Mouse (Mus musculus): Measurements from ENCODE around the gene Ski. TPM values are rescaled to one million over a fixed set of nuclear protein-coding genes. Genes with fewer than 3 reads are reported as not detected.
A peak's percentile ranks its signal among the peaks of the same experiment; 100 is the strongest.

Gene Ski
- polyA plus RNA-seq, 2 experiments: 2.4 to 4.5 TPM

DNA sequence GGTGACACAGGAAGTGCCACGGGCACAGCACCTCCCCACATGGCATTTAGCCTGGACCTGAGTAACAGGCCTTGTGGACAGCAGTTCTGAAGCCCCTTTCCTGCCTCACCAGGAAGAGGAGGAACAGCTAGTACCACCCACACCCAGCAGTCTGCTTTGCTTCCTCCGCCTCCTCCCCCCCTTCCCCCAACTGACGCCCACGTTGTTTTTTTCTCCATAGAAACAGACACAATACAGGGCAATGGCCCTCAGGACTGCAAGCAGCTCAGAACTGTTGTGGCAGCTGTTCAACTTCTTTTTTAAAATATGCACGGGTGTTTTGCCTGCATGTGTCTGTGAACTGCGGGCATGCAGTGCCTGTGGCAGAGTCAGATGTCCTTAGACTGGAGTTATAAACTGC, 44.1 kb downstream of the Ski start:
- H3K4me3 ChIP-seq (ENCODE audit: insufficient read depth in 1 of 2, low read depth in 2 of 2, low read length in 2 of 2): no peak overlapping the region
- H3K4me2 ChIP-seq (ENCODE audit: low read depth): no peak overlapping the region
- 0 out of 2 replicates have a peak, but pooled peaks have one; percentile 31 for ATAC-seq (ENCODE audit: insufficient read depth)
- H3K36me3 ChIP-seq (replicated peaks; ENCODE audit: control insufficient read depth, insufficient read depth, low read depth): no peaks in the 10 kb centered on the region
- H3K27ac ChIP-seq: no peak overlapping the region; the same call in 1 of the 2 replicates
- TF ChIP-seq CTCF (IDR thresholded peaks at IDR 0.05; ENCODE audit: low read depth) (no peak), EP300 (IDR thresholded peaks at IDR 0.05; ENCODE audit: low read depth) (no peak)
- DNase-seq (ENCODE audit: low read depth in 3 of 3, low spot score in 3 of 3): peak in 2 of 3 experiments; percentile 31 to 37
- no peaks in the 10 kb centered on the region for H3K27me3 ChIP-seq (ENCODE audit: control insufficient read depth, insufficient read depth, low read length)
- WGBS (ENCODE audit: insufficient replicate concordance): 12% methylated on average over 6 of the region's 6 CpGs
- H3K9ac ChIP-seq (replicated peaks): no peak overlapping the region; the same call in 1 of the 2 replicates
- H3K9me3 ChIP-seq (ENCODE audit: control insufficient read depth, low read length): no peaks in the 10 kb centered on the region
- H3K4me1 ChIP-seq (replicated peaks; ENCODE audit: control insufficient read depth in 2 of 2, insufficient read depth in 2 of 2, low read length in 1 of 2): peaks cover 4 to 29% of the 10 kb centered on the region in 2 experiments

DNA sequence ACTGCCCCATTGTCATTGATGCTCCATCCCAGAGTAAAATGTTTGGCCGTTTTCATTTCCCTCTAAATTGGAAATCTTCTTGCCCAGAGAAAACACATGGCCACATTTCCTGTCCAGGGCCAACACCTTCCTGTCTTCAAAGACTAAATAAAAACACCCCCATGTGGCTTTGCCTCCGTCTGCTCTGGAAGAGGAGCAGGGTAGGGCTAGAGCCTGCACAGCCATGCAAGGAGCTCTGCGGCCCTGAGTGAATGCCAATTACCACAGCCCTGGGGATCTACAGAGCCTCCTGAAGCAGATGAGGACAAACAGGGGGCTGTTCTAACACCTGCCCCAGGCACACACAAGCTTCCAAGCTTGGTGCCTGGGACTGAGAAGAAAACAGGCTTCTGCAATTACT, 46.2 kb downstream of the Ski start:
- WGBS (ENCODE audit: insufficient replicate concordance): 48% methylated on average over 3 of the region's 3 CpGs
- no peak overlapping the region for H3K27ac ChIP-seq
- no peaks in the 10 kb centered on the region for H3K36me3 ChIP-seq (replicated peaks; ENCODE audit: control insufficient read depth, insufficient read depth, low read depth)
- no peak overlapping the region for H3K4me2 ChIP-seq (ENCODE audit: low read depth)
- DNase-seq (ENCODE audit: low read depth in 3 of 3, low spot score in 3 of 3): no peak
- H3K4me1 ChIP-seq (replicated peaks; ENCODE audit: control insufficient read depth in 2 of 2, insufficient read depth in 2 of 2, low read length in 1 of 2): peaks cover 4 to 32% of the 10 kb centered on the region in 2 experiments
- no peak overlapping the region for H3K9ac ChIP-seq (replicated peaks)
- H3K27me3 ChIP-seq (ENCODE audit: control insufficient read depth, insufficient read depth, low read length): no peaks in the 10 kb centered on the region
- ATAC-seq (ENCODE audit: insufficient read depth): no peak
- no peak overlapping the region for H3K4me3 ChIP-seq (ENCODE audit: insufficient read depth in 1 of 2, low read depth in 2 of 2, low read length in 2 of 2)
- H3K9me3 ChIP-seq (ENCODE audit: control insufficient read depth, low read length): no peaks in the 10 kb centered on the region
- TF ChIP-seq EP300 (IDR thresholded peaks at IDR 0.05; ENCODE audit: low read depth) (no peak), CTCF (IDR thresholded peaks at IDR 0.05; ENCODE audit: low read depth) (no peak)

DNA sequence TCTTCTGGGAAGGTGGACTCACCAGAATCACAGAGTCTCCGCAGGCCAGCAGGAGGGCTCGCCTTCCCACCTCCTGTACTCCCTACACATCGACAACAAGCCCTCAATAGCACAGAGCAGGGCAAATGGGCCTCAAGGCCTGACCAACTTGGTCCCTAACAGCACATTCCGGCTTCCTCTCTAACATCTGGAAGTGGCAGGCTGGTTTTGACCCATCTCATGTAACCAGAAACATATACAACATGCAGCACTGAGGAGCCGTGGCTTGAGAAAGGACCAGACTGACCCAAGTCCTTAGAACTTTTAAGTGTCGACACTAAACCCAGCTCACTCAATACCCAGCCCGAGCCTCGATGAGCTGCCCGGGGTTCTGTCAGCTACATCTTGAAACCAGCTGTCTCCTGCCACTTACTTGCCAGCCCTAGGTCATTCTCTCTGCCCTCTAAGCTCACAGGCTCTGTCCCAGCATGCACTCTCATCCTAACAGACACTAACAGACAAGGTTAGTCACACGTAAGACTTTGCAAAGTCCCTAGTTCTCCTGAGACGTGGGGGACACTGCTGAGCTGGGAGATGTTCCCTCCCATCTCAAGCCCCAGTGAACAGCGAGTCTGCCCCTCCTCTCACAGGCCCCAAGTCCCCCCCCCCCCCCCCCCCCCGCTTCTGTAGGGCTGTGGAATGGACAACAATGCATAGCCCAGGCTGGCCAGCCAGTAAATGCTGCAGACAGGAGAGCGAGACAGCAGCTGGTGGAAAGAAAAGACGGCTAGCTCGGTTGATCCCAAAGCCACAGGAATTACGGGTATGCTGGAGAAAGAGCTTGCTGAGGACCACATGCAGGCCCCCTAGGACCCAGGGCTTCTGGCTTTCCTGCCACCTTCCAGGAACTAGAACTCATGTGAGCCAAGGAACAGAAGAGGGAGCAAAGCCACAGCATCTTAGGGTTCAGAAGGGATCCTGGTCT, 48.3 kb downstream of the Ski start:
- TF ChIP-seq CTCF (IDR thresholded peaks at IDR 0.05; ENCODE audit: low read depth) (no peak), EP300 (IDR thresholded peaks at IDR 0.05; ENCODE audit: low read depth) (no peak)
- Histone ChIP-seq H3K27ac (no peak overlapping the region), H3K4me1 (replicated peaks; ENCODE audit: control insufficient read depth in 2 of 2, insufficient read depth in 2 of 2, low read length in 1 of 2) (peaks cover 4 to 29% of the 10 kb centered on the region in 2 experiments), H3K27me3 (ENCODE audit: control insufficient read depth, insufficient read depth, low read length) (no peaks in the 10 kb centered on the region), H3K9me3 (ENCODE audit: control insufficient read depth, low read length) (no peaks in the 10 kb centered on the region), H3K4me2 (ENCODE audit: low read depth) (no peak overlapping the region), H3K9ac (replicated peaks) (no peak overlapping the region), H3K36me3 (replicated peaks; ENCODE audit: control insufficient read depth, insufficient read depth, low read depth) (no peaks in the 10 kb centered on the region), H3K4me3 (ENCODE audit: insufficient read depth in 1 of 2, low read depth in 2 of 2, low read length in 2 of 2) (no peak overlapping the region)
- 51% methylated on average over 16 of the region's 17 CpGs for WGBS (ENCODE audit: insufficient replicate concordance)
- no peak for ATAC-seq (ENCODE audit: insufficient read depth)
- DNase-seq (ENCODE audit: low read depth in 3 of 3, low spot score in 3 of 3): no peak

DNA sequence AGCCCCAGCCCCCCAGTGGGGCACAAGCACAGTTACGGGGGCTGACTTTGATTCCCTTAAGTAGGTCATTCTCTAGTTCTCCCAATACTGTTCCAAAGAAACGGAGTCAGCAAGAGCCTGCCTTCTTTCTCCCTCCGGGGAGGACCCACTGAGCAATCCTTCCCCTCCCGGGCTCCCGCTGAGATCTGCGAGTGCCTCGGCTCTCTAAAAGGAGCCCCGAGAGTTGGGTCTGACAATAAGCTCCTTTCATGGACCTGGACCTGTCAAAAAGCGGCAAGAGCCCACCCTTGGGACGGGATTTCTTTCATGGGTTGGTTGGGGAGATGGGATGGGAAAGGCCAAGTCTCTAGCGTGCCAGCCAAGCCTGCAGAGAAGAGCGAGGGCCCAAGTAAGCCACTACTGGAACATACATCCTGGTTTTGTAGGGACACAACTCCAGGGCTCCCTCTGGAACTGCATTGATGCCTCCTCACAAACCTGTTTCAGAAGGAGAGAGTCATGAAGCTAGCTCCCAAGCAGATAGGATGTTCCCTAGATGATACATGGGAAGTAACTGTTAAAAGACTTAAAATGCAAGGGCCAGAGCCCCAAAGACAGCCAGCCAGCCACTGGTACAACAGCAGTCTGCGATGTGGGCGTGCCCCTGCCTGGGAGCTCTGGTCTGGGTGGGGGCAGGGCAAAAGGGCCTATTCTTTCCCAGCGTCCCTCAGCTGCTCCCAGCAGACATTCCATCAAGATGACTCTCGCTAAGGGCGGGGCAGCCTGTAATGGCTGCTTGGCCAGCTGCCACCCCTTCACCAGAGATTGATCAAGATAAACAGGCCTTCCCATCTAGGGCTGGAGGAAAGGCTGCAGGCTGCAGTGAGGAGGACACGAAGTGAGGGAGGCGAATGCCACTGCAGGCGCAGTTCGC, 49.2 kb downstream of the Ski start:
- Histone ChIP-seq H3K9me3 (ENCODE audit: control insufficient read depth, low read length) (no peaks in the 10 kb centered on the region), H3K4me1 (replicated peaks; ENCODE audit: control insufficient read depth in 2 of 2, insufficient read depth in 2 of 2, low read length in 1 of 2) (peaks cover 4 to 20% of the 10 kb centered on the region in 2 experiments), H3K4me2 (ENCODE audit: low read depth) (no peak overlapping the region), H3K27ac (no peak overlapping the region), H3K36me3 (replicated peaks; ENCODE audit: control insufficient read depth, insufficient read depth, low read depth) (no peaks in the 10 kb centered on the region), H3K27me3 (ENCODE audit: control insufficient read depth, insufficient read depth, low read length) (no peaks in the 10 kb centered on the region), H3K9ac (replicated peaks) (no peak overlapping the region), H3K4me3 (ENCODE audit: insufficient read depth in 1 of 2, low read depth in 2 of 2, low read length in 2 of 2) (no peak overlapping the region)
- ATAC-seq (ENCODE audit: insufficient read depth): peak; percentile 69
- TF ChIP-seq CTCF (IDR thresholded peaks at IDR 0.05; ENCODE audit: low read depth) (no peak), EP300 (IDR thresholded peaks at IDR 0.05; ENCODE audit: low read depth) (no peak)
- DNase-seq (ENCODE audit: low read depth in 3 of 3, low spot score in 3 of 3): peak in 1 of 3 experiments; percentile 32
- 46% methylated on average over 21 of the region's 21 CpGs for WGBS (ENCODE audit: insufficient replicate concordance)

Measured in liver, embryonic 14.5 days (tissue).